Mouse (Mus musculus): ENCODE data around the gene Kcnn4.

Kcnn4 gene

DNA sequence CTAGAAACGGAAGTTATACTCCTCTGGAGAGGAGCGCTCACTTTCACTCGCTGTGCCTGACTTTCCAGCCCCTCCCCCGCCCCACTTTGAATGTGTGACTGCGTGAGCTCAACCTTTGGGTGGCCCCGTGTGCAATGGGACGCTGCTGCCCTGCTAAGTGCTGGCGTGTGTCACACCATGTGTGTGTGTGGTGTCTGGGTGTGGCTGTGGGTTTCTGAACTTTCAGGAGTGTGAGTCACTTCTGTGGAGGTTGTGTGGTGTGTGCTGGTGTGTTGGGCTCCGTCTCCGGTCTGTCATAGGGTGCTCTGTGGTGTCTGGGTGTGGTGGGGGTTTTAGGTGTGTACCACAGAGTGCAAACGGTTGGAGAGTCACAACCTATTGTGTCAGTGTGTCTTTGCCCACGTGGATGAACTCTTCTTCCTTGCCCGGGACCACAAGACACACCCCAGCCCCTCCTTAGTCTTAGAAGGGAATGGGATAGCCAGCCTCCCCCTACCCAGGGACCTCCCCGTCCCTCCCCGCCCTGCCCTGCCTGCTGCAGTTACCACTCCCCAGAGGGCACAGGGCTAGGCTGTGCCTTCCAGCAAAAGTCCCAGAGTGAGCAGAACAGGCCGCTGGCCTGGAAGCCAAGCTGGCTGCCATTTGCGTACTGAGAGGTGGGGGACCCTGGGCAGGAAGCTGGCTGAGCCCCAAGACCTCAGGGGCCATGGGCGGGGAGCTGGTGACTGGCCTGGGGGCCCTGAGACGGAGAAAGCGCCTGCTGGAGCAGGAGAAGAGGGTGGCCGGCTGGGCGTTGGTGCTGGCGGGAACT, at the start of gene Kcnn4:
Gene Kcnn4, plus strand, starts transcription at position 533 of the 811 bp plus-strand sequence.
- no peak for DNase-seq (ENCODE audit: low spot score)

DNA sequence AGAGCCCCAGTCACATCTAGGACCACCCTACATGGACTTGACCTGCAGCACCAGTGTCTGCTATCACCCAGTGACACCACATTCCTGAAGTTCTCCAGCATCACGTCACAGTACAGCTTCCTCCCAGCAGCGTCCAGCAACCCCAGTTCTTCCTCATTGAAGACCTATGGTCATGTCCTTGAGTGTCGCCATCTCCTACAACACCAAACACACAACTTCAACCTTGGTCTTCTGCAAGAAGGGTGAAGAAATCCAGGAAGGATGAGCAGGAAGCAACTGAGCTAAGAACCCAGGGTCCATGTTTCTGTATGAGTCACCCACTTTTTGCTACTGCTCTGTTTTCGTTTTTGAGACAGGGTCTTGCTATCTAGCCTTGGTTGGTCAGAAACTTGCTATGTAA, 47.5 kb upstream of the Kcnn4 start:
- DNase-seq (ENCODE audit: low spot score): no peak

DNA sequence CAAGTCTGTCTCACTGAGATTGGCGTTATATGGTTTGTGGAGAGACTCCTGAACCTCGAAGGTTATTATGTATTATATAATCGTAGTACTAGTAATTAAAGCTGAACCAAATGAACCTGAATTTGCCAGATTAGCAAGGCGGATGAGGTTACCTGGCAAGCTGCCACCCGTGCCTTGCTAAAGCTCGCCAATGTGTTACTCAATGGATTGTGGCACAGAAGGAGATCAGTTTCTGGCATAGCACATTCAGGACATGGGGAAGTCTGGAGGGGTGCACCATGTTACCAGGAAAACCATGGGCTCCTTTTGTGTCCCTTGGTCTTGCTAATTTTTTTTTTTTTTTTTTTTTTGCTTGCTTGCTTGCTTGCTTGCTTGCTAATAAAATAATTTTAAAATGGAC, 44.9 kb upstream of the Kcnn4 start:
- no peak for DNase-seq (ENCODE audit: low spot score)

DNA sequence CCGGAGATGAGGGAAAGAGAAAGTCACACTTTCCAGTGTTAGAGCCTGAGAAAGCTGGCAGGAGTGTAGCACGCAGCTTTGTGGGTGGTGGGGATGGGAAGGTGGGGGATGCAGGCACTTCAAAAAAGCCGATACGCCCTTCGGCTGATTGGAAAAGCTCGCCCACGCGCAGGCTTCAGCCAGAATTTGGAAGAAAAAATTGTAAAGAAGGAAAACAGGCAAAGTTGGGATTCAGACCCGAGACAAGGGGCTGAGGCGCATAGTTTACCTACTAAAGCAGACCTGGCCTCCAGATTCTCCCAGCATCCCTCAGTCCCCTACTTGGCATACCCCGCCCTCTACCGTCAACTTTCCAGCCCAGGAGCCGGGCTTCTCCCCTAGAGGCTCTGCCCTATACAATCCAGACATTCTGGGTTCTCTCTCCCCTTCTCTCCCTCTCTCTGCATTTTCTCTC, 44.4 kb upstream of the Kcnn4 start:
- no peak for DNase-seq (ENCODE audit: low spot score)

DNA sequence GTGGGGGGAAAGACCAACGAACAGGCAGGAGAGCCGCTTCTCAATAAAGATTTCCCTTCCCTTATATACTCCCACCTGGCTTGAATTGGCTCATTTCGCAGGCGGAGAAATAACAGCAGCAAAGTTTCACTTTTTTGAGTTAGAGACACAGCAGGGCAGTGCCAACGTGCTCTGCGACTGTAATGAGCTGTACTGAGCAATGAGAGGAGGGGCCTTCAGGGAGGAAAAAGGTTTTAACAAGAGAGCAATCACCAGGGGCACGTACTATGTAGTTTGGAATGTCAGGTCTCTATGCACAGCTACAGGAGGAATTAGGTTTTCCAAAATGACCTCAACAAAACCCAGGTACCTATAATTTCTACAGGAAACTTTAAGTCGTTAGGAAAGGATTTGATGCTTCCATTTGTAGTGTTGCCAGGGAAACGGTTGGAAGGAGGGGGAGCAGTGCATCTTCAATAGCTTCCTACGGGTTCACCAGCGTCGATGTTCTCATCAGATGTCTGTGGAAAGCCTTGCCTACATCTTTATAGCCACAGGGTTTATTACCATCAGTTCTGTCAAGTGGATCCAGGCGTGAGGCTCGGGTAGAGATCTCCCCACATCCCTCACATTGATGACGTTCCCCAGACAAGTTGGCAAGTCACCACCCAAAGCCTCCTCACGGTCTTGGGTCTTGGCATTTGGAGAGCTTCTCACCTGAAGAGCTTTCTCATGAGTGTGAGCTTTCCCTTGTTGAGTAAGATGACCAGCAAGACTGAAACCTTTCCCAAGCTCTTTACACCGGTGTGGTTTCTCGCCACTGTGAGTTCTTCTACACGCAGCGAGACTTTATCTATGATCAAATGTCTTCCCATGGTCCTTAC, 43.6 kb upstream of the Kcnn4 start:
- DNase-seq (ENCODE audit: low spot score): no peak

DNA sequence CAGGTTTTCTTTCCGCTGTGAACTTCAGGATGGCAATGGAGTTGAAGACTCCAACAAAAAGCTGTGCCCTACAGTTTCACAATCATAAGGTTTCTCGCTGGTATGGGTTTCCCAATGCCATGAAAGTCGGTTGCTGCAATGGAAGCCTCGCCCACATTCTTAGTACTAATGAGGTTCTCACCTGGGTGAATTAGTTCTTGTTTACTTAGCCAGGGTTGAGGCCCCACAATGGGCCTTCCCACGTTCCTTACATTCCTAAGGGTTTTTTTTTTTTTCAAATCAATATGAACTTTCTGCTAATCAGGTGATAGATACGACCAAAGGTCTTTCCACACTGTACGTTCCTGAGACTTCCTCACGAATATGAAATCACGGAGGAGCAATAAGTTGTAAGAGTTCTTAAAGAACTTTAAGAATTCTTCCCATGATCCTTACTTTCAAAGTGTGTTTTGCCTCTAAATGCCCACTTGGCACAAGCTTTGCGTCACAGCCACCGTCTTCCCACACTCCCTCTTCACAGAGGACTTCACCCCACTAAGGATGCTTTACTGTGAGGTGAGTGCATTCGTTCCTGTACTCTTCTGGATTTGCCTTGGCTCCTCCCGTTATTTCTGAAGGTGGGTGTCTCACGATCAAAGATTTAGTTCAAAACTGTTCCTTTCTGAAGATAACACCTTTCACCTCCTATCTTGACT, 42.6 kb upstream of the Kcnn4 start:
- no peak for DNase-seq (ENCODE audit: low spot score)

DNA sequence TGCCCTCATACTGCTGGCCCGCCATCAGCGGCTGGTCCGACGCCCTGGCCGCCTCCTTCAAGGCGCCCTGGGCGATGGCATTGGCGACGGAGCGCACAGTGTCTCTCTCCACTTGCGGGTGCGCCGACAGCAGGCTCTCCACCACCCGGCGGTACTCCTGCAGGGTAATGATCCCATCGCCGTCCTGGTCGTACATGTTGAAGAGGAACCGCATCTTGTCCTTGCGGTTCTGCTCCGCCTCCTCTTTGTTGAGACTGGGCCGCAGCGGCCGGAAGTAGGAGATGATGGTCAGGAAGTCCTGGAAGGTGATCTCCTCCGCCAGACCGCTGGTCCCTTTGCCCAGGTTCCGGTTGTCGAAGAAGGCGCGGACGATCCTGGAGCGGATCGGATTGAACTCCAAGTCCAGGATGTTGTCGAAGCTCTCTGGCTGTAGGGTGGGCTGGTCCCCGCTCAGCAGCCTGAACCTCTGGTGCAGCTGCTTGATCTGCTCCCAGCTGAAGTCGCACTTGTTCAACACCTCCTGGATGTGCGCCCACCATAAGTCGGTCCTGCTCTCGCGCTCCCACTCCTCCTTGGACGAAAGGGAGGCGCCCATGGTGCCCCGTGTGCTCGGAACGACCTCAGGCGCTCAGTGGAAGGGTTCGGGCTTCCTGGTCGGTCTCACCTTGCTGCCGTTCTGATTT, 36.6 kb upstream of the Kcnn4 start, which contains the start of gene Tescl:
Gene Tescl, minus strand, starts transcription at position 633 of the 683 bp plus-strand sequence.
- DNase-seq (ENCODE audit: low spot score): no peak

DNA sequence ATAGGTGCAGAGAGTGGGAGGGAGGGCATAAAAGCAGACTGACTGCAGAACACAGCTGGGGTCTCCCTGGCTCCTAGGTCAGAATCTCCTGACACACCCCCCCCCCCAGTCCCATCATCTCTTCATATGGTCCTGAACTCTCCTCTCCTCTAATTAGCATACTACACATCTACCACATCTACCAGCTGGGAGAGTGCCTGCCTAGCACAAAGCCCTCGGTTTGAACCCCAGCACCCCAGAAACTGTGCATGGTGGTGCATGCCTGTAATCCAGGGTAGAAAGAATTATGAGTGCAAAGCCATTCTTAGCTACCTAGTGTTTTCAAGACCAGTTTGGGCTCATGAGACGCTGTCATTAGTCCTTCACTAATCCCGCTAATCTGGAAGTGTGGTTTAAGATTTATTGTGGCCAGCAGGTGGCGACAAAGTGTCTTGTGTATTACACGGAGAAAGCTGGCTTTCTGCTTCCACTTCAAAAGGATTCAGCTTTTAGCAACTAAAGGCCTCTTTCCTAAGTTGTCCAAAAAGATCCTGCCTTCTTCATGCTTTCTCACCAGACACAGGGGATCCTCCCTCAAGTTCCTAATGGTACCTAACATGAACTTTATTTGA, 34.3 kb upstream of the Kcnn4 start:
- peak; percentile 70 for DNase-seq (ENCODE audit: low spot score)

DNA sequence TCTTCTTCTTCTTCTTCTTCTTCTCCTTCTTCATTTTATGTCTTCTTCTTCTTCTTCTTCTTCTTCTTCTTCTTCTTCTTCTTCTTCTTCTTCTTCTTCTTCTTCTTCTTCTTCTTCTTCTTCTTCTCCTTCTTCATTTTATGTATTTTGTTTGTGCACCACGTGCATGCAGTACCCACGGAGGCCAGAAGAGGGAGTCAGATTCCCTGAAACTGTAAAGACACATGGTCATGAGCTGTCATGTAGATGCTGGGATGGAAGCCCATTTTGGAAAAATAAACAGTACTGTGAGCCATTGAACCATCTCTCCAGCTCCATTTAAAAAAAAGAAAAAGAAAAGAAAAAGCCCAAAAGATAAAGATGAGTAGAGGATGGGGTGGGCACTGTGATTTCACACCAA, 31.8 kb upstream of the Kcnn4 start:
- DNase-seq (ENCODE audit: low spot score): no peak

DNA sequence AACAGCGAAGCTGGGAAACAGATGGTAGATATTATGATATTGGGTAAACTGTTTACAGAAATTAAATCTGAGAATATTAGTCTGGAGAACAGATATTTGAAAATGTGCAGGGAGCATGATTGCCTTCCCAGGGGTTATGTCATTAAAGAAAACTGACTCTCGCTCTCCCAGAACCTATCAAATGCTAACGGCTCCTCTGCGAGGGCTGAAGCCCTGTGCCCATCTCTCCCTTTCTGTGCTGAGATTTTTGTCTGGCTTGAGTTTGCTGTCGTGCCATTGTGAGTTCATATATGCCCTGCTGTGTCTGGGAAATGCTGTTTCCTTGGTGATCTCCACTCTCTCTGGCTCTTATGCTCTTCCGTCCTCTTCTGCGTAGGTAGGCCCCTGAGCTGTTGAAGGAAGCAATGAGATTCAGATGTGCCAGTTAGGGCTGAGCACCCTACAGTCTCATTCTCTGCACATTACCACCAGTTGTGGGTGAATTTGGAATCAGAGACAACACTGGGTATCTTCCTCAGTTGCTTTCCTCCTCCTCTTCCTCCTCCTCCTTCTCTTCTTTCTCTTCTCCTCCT, 26.3 kb upstream of the Kcnn4 start:
- DNase-seq (ENCODE audit: low spot score): no peak

DNA sequence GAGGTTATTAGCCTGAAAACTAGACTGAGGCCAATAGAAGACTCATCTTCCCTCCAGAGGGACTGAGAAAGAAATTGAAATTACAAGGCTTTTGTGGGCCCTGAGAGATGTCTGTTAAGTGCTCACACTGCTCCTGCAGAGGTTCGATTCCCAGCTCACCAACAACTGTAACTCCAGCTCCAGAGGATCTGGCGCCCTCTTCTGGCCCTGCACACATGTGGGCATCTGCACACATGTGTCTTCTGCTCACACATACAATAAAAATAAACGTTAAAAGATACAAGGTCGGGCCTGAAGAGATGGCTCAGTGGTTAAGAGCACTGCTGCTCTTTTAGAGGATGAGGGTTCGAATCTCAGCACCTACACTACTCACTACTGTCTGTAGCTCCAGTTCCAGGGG, 23.6 kb upstream of the Kcnn4 start:
- DNase-seq (ENCODE audit: low spot score): no peak

DNA sequence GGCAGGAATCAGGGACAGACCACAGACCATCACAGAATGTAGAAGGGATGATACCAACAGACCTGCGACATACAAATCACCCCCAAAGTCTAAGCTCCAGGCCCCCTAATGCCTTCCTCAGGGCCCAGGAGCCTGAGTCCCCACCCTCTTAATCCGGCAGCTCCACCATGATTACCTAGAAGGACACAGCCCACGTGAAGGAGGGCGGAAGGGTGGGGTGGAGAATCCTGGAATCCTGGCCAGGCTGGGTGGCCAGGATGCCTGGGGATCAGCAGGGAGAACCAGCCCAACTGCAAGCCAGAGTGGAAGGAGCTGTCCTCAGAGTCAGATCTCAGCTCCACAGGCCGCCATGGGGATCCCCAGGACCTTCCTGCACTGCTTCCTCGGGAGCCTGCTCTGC, 21.2 kb upstream of the Kcnn4 start, which contains the start of gene Lypd5:
Gene Lypd5, plus strand, starts transcription at position 301 of the 400 bp plus-strand sequence.
- no peak for DNase-seq (ENCODE audit: low spot score)

DNA sequence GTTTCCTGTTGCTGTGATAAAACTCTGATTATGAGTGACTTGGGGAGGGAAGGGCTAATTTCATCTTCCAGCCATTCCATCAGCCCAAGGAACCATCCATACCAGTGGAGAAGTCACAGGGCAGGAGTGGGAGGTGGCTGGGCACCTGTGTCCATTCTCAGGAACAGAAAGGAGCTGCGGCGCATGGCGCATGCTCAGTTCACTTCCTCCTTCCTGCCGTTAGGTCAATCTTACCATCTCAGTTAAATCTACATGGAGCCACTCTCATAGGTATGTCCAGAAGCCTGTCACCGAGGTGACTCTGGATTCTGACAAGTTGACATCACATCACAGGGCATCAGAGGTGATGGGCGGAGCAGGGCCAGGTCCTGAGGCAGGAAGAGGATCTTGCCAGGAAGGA, 14.4 kb upstream of the Kcnn4 start:
- no peak for DNase-seq (ENCODE audit: low spot score)

DNA sequence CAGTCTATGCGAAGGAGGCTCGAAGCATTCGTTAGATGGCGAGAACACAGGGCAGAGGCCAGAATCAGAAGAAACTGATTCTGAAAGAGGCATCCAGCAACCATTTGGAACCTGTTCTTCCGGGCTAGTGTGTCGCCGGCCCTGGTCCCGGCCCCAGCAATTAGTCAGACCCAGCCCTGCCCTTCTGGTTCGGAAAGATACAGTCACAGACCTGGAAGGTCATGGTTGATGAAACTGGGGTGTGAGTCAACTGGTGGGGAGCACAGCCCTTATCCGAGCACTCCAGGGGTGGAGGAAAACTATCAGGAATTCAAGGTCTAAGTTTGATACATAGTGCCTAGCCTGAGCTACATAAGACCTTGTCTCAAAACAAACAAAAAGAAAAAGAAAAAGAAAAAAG, 14.0 kb upstream of the Kcnn4 start:
- DNase-seq (ENCODE audit: low spot score): no peak

DNA sequence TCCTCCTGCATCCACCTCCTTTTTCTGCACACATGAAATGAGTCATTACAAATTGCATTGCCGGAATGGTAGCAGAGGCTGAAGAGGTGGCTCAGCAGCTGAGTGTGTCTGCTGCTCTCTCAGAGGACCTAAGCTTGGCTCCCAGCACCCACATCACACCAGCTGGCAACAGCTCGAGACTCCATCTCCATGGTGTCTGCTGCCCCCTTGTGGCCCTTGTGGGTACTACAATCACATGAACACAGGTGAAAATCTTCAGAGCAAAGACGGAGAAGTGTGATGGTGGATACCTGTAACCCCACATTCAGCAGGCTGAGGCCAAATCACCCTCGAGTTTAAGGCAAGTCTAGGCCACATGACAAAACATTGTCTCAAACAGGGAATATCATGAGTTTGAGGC, 12.2 kb upstream of the Kcnn4 start:
- no peak for DNase-seq (ENCODE audit: low spot score)

DNA sequence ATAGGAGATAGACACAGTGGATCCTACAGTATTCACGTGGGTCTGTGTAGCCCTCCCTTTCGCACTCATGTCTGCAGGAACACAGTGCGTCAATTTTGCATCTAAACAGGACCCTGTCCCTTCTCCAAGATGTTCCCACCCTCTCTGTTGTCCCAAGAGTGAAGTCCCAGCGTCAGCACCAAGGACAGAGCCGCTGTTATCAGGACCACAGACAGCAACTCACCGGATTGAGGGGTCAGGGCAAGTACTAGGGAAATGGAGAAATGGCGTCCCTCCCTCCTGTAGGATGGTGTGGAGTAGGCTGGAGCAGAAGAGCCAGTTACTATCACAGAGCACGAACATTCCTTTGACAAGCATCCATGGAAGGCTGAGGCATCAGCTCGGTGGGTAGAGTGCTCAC, 10.8 kb upstream of the Kcnn4 start:
- no peak for DNase-seq (ENCODE audit: low spot score)

DNA sequence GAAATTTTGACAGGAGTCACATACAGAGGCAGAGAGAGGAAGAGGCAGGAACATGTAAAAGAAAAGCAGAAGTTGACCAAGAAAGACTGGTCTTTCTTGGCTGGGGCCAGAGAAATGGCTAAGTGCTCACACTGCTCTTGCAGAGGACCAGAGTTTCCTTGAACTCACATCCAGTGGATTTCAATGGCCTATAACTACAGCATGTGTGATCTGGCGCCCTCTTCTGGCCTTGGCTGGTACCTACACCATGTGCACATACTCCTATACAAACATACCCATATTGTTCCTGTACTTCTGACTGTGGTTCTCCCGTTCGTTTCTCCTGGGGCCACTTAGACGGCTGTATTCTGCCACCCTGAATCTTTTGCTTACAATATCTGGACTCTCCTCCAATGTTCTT, 9.1 kb upstream of the Kcnn4 start:
- no peak for DNase-seq (ENCODE audit: low spot score)

DNA sequence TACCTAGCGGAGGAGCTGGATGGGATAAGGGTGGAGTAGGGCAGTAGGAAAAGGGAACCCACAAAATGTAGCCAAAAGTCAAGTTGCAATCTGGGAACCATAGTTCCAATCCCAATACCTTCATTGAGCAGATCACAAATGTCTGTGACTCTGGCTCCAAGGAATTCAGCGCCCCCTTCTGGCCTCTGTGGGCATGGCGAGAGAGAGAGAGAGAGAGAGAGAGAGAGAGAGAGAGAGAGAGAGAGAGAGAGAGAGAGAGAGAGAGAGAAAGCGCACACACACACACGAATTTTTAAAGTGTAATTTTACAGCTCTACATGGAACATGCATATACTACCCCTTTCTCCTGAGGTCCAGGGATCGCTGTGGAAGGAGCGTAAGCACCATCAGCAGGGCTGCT, 6.8 kb upstream of the Kcnn4 start:
- no peak for DNase-seq (ENCODE audit: low spot score)

DNA sequence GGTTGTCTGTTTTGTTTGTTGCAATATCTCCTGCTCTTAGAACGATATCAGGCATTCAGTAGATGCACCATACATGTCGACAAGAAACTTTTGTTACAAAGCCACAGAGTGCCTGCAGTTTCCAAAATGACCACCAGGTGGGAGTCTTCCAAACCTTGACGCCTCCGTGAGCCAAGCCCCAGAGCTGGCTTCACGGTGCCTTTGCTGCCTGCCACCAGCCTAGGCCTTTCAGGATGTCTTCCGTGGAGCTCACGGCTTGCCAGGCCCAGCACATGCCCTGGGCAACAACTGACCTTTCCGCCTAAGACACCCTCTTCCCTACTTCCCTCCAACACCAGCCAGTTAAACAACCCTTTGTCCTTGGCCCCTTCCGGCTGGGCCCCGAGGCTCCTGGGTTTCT, 5.2 kb upstream of the Kcnn4 start:
- peak; percentile 95 for DNase-seq (ENCODE audit: low spot score)

DNA sequence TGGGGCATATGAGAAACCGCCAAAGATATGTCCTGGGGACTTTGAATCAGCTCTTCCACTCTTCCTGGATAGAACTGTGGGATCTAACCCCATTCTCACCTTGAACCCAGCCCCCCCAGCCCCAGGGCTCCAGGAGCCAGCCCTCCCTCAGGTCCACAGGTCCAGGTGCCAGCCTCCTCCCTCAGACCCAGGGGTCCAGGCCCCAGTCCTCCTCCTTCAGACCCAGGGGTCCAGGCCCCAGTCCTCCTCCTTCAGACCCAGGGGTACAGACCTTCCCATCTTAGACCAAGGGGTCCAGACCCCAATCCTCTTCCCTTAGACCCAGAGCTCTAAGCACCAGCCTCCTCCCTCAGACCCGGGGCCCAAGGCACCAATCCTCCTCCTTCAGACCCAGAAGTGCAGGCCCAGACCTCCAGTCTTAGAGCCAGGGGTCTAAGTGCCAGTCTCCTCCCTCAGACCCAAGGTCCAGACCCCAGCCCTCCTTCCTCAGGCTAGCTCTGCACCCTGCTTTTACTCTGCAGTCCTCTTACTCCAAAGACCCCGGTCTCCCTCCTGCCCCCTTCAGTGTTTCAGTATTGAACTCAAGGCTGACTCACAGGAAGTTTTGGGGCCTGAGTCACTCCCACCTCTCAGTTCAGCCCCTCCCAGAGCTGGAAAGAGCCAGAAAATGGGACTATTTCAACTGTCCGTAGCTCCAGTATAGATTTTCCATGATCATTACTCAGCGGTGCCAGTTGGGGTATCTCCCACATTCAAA, 4.6 kb upstream of the Kcnn4 start:
- no peak for DNase-seq (ENCODE audit: low spot score)
